Mouse (Mus musculus): ENCODE data around the gene Pax5. TPM values are rescaled to one million over a fixed set of nuclear protein-coding genes. Genes with fewer than 3 reads are reported as not detected.
"Not testable (repeated sequence)": the region's sequence is repeated elsewhere in the genome, so short reads cannot be mapped to it uniquely, and the experiment has no call there.

Pax5 gene
- not detected in 2 replicates for polyA plus RNA-seq (2014; fragmentation: Nextera tagmentation; extraction: Ambion mirVana)

DNA sequence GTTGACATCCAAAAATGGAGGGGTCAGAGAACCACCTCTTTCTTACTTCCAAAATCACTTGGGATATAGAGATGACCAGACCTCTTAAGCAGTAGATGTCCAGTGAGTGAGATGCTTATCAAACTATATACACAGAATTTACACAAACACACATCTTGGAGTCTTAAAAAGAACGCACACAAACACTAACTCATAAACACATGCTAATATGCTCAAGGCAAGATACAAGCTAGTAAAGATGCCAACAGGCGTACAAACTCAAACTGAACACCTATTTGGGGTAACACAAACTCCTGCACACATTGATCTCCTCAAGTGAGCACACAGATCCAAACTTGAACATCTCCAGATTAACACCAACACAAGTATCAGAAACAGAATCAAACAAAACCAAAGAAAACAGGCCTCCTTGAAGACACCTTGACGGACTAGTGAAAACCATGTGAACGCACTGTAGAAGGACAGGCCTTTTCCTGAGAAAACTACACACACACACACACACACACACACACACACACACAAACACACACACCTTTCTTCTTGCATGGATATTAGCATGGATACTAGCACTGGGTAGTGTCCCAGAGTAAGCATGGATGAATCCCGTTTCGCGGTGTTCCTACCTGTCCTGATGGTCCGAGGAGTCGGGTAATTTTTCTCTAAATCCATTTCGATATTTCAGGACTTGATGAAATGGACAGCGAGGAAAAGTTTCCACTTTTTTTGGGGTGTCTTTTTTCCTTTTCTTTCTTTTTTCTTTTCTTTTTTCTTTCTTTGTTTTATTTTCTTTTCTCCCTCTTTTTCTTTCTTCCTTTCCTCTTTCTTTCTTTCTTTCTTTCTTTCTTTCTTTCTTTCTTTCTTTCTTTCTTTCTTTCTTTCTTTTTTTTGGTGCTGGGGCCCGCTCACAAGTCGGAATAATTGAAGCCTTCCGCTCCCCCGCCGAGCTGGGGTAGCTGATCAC lies at the start of gene Pax5:
Gene Pax5, minus strand, starts transcription at position 748 of the 961 bp plus-strand sequence.
- H3K36me3 ChIP-seq (ENCODE audit: control insufficient read depth, insufficient read depth, low read length): no peaks in the 10 kb centered on the region
- H3K4me2 ChIP-seq (ENCODE audit: low read depth, severe bottlenecking): no peak within 1 kb of the TSS
- ATAC-seq (ENCODE audit: insufficient number of reproducible peaks, low FRiP score, low TSS enrichment, low read depth): no peak

DNA sequence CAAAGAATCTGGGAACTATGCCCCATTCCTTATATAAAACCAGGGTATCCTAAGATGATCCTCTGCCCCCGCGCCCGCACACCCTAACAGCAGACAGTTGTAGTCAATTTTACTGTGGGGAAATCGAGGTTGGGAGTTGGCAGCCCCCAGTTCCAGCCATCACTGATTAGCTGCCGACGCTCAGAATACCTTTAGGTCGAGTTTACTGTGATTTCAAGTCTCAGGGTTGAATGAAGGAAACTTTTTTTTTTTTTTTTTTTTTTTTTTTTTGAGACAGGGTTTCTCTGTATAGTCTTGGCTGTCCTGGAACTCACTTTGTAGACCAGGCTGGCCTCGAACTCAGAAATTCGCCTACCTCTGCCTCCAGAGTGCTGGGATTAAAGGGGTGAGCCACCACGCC lies 46.8 kb upstream of the Pax5 start:
- DNase-seq (ENCODE audit: low spot score); H3K27ac ChIP-seq (replicated peaks; ENCODE audit: low read depth, low read length); H3K4me1 ChIP-seq (ENCODE audit: control insufficient read depth, insufficient read depth, low read length); H3K9me3 ChIP-seq (ENCODE audit: control insufficient read depth, low read length); H3K36me3 ChIP-seq (ENCODE audit: control insufficient read depth, insufficient read depth, low read length); H3K27me3 ChIP-seq (ENCODE audit: control insufficient read depth, insufficient read depth, low read length): not testable (repeated sequence)
- ATAC-seq (ENCODE audit: insufficient number of reproducible peaks, low FRiP score, low TSS enrichment, low read depth): 0 out of 2 replicates have a peak, but pooled peaks have one; percentile 11
- Histone ChIP-seq H3K4me2 (ENCODE audit: low read depth, severe bottlenecking) (peak overlapping the region; percentile 80), H3K9ac (ENCODE audit: low read length) (peak overlapping the region; percentile 85), H3K4me3 (ENCODE audit: low read depth, low read length) (peak overlapping the region; percentile 93)
- WGBS: 7% methylated on average over 10 of the region's 10 CpGs

More for the DNA sequence above, at the start of gene Pax5:
- WGBS: 28% methylated on average over 16 of the region's 16 CpGs
- H3K9ac ChIP-seq (ENCODE audit: low read length): no peak within 1 kb of the TSS
- peaks cover 17% of the 10 kb centered on the region for H3K4me1 ChIP-seq (ENCODE audit: control insufficient read depth, insufficient read depth, low read length)
- no peak for DNase-seq (ENCODE audit: low spot score)
- no peaks in the 10 kb centered on the region for H3K9me3 ChIP-seq (ENCODE audit: control insufficient read depth, low read length)
- H3K27me3 ChIP-seq (ENCODE audit: control insufficient read depth, insufficient read depth, low read length): peaks cover 96% of the 10 kb centered on the region
- H3K4me3 ChIP-seq (ENCODE audit: low read depth, low read length): no peak within 1 kb of the TSS
- no peak within 1 kb of the TSS for H3K27ac ChIP-seq (replicated peaks; ENCODE audit: low read depth, low read length)

DNA sequence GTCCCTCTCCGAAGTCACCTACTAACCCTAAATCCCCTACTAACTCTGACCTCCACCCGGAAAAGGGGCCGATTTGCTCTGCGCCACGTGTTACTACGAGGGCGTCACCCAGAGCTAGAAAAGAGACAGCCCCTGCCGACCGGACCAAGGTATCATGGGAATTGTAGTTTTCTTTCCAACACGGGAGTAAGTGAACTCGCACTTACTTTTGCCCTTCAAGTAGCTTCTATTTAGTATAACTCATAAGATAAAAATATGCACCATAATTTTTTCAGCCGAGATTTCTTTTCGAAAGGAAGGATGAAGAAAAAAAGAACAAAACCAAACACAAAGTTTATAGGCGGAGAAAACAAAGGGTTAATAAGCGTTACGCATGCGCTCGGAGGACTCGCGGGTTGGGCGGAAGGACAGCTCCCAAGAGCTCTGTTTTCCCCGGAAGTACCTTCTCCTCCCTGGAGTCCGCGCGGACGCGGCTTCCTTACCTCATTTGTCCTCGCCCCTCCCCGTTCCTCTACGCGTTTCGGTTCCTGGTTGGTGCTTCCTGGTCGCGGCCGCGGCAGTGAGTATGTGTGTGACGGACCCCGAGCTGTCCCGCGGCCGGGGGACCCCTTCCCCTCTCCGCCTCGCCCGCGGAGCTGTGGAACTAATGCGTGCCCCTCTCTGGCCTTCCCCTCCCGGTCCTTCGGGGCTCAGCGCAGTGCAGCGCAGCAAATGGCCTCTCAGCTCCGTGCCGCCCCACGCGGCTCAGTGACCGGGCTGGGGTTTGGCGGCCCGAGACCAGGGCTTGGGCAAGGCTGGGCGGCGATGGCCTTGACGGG lies 46.1 kb upstream of the Pax5 start:
- no peaks in the 10 kb centered on the region for H3K36me3 ChIP-seq (ENCODE audit: control insufficient read depth, insufficient read depth, low read length)
- under 1% methylated on average over 60 of the region's 60 CpGs for WGBS

DNA sequence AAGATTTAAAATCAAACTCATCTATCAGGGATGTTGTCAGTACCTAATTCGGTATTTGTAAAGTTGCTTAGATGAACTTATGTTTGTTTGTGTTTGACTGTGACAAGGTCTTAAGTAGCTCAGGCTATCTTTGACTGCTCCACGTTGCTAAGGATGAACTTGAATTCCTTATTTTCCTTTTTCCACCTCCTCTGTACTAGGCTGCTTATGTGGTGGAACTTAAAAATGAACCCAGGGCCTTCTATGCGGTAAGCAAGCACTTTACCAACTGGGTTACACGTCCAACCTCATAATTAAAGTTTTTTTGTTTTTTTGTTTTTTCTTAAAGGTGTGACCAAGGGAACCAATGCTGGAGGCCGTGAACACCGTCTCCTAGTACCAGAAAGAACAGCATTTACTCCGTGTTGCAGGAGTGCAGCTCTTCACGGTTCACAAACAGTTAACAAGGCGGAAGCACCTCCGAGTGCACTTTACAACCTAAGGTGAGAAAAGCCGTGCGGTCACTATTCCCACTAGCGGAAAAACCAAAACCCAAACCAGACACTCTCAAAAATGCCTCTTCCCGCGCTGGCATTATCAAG lies 45.4 kb upstream of the Pax5 start, which contains the start of gene Zcchc7:
Gene Zcchc7, plus strand, starts transcription at position 325 of the 581 bp plus-strand sequence.
- H3K4me1 ChIP-seq (ENCODE audit: control insufficient read depth, insufficient read depth, low read length): no peaks in the 10 kb centered on the region
- H3K4me2 ChIP-seq (ENCODE audit: low read depth, severe bottlenecking): peak within 1 kb of the TSS; percentile 80
- ATAC-seq (ENCODE audit: insufficient number of reproducible peaks, low FRiP score, low TSS enrichment, low read depth) (peak; percentile 23; the same call in 1 of the 2 replicates), DNase-seq (ENCODE audit: low spot score) (no peak)
- H3K36me3 ChIP-seq (ENCODE audit: control insufficient read depth, insufficient read depth, low read length): no peaks in the 10 kb centered on the region
- H3K27me3 ChIP-seq (ENCODE audit: control insufficient read depth, insufficient read depth, low read length): no peaks in the 10 kb centered on the region
- H3K4me3 ChIP-seq (ENCODE audit: low read depth, low read length): peak within 1 kb of the TSS; percentile 93
- H3K9me3 ChIP-seq (ENCODE audit: control insufficient read depth, low read length): no peaks in the 10 kb centered on the region
- H3K27ac ChIP-seq (replicated peaks; ENCODE audit: low read depth, low read length): peak within 1 kb of the TSS; percentile 72
- H3K9ac ChIP-seq (ENCODE audit: low read length): peak within 1 kb of the TSS; percentile 85
- 4% methylated on average over 15 of the region's 15 CpGs for WGBS

More for the DNA sequence above, 46.1 kb upstream of the Pax5 start:
- Histone ChIP-seq H3K9ac (ENCODE audit: low read length) (peak overlapping the region; percentile 85), H3K4me1 (ENCODE audit: control insufficient read depth, insufficient read depth, low read length) (no peaks in the 10 kb centered on the region), H3K4me3 (ENCODE audit: low read depth, low read length) (peak overlapping the region; percentile 93), H3K4me2 (ENCODE audit: low read depth, severe bottlenecking) (peak overlapping the region; percentile 80), H3K27ac (replicated peaks; ENCODE audit: low read depth, low read length) (peak overlapping the region; percentile 72), H3K27me3 (ENCODE audit: control insufficient read depth, insufficient read depth, low read length) (no peaks in the 10 kb centered on the region), H3K9me3 (ENCODE audit: control insufficient read depth, low read length) (no peaks in the 10 kb centered on the region)
- peak; percentile 97 for ATAC-seq (ENCODE audit: insufficient number of reproducible peaks, low FRiP score, low TSS enrichment, low read depth)
- DNase-seq (ENCODE audit: low spot score): peak; percentile 92

DNA sequence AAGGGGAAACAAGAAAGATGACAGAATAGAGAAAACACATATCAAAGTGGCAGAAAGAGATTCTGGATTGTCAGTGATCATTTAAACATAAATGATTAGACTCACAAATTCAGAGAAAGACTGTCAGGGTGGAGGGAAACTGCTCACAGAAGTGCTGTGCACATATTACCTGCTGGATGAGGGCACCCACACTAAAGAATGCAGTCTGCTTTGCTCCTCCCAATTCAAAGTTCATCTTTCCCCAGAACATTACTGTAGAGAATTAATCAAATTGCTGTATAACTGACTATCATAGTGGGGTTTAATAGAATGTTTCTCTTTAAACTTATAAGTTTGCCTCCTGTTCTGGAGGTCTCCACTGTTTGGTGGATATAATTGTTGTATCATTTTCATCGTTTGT lies 30.2 kb upstream of the Pax5 start:
- no peak overlapping the region for H3K4me2 ChIP-seq (ENCODE audit: low read depth, severe bottlenecking)
- no peak overlapping the region for H3K27ac ChIP-seq (replicated peaks; ENCODE audit: low read depth, low read length)
- H3K4me3 ChIP-seq (ENCODE audit: low read depth, low read length): no peak overlapping the region
- no peak overlapping the region for H3K9ac ChIP-seq (ENCODE audit: low read length)
- no peaks in the 10 kb centered on the region for H3K4me1 ChIP-seq (ENCODE audit: control insufficient read depth, insufficient read depth, low read length)
- no peaks in the 10 kb centered on the region for H3K36me3 ChIP-seq (ENCODE audit: control insufficient read depth, insufficient read depth, low read length)
- no peaks in the 10 kb centered on the region for H3K9me3 ChIP-seq (ENCODE audit: control insufficient read depth, low read length)
- 70% methylated on average over 1 of the region's 1 CpGs for WGBS
- no peaks in the 10 kb centered on the region for H3K27me3 ChIP-seq (ENCODE audit: control insufficient read depth, insufficient read depth, low read length)
- ATAC-seq (ENCODE audit: insufficient number of reproducible peaks, low FRiP score, low TSS enrichment, low read depth) (no peak), DNase-seq (ENCODE audit: low spot score) (no peak)

DNA sequence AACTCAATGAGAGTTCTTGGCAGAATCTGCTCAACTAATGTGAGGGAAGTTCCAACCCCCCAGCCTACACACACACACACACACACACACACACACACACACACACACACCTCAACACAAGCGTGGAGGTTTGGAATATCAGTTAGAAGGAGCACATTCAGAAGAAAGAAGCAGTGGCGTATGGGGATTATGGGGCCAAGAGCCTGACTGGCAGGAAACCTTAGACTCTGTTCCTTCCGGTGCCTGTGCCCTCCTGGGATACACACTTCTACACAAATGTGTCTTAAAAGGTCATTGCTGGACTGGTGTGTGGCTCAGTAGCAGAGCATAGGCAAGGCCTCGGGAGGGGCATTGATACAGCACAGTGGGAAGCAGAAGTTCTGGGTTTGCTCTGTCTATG lies 10.9 kb upstream of the Pax5 start:
- H3K4me3 ChIP-seq (ENCODE audit: low read depth, low read length): no peak overlapping the region
- no peak for ATAC-seq (ENCODE audit: insufficient number of reproducible peaks, low FRiP score, low TSS enrichment, low read depth)
- no peak overlapping the region for H3K4me2 ChIP-seq (ENCODE audit: low read depth, severe bottlenecking)
- 88% methylated on average over 4 of the region's 4 CpGs for WGBS
- H3K36me3 ChIP-seq (ENCODE audit: control insufficient read depth, insufficient read depth, low read length): no peaks in the 10 kb centered on the region
- H3K4me1 ChIP-seq (ENCODE audit: control insufficient read depth, insufficient read depth, low read length): no peaks in the 10 kb centered on the region
- H3K9me3 ChIP-seq (ENCODE audit: control insufficient read depth, low read length): no peaks in the 10 kb centered on the region
- no peak overlapping the region for H3K9ac ChIP-seq (ENCODE audit: low read length)
- DNase-seq (ENCODE audit: low spot score): peak; percentile 15
- no peak overlapping the region for H3K27ac ChIP-seq (replicated peaks; ENCODE audit: low read depth, low read length)
- peaks cover 26% of the 10 kb centered on the region for H3K27me3 ChIP-seq (ENCODE audit: control insufficient read depth, insufficient read depth, low read length)

DNA sequence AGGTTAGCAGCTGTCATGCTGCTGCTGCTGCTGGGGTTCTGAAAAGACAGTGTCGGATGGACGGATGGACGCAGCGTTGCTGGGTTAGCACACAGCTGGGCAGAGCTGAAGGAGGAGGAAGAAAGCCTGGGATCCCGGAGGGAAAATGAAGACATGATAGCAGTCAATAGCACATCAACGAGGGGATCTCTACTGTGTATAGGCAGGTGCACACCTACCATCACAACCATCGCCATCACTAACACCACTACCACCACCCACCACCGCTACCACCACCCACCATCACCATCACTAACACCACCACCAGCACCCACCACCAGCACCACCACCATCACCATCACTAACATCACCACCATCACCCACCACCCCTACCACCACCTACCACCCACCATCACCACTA lies 9.8 kb upstream of the Pax5 start:
- H3K9me3 ChIP-seq (ENCODE audit: control insufficient read depth, low read length): no peaks in the 10 kb centered on the region
- no peaks in the 10 kb centered on the region for H3K36me3 ChIP-seq (ENCODE audit: control insufficient read depth, insufficient read depth, low read length)
- H3K27me3 ChIP-seq (ENCODE audit: control insufficient read depth, insufficient read depth, low read length): peaks cover 31% of the 10 kb centered on the region
- no peak for ATAC-seq (ENCODE audit: insufficient number of reproducible peaks, low FRiP score, low TSS enrichment, low read depth)
- no peak overlapping the region for H3K27ac ChIP-seq (replicated peaks; ENCODE audit: low read depth, low read length)
- no peak overlapping the region for H3K4me2 ChIP-seq (ENCODE audit: low read depth, severe bottlenecking)
- H3K9ac ChIP-seq (ENCODE audit: low read length): no peak overlapping the region
- no peaks in the 10 kb centered on the region for H3K4me1 ChIP-seq (ENCODE audit: control insufficient read depth, insufficient read depth, low read length)
- WGBS: 93% methylated on average over 7 of the region's 8 CpGs
- no peak overlapping the region for H3K4me3 ChIP-seq (ENCODE audit: low read depth, low read length)
- DNase-seq (ENCODE audit: low spot score): no peak

DNA sequence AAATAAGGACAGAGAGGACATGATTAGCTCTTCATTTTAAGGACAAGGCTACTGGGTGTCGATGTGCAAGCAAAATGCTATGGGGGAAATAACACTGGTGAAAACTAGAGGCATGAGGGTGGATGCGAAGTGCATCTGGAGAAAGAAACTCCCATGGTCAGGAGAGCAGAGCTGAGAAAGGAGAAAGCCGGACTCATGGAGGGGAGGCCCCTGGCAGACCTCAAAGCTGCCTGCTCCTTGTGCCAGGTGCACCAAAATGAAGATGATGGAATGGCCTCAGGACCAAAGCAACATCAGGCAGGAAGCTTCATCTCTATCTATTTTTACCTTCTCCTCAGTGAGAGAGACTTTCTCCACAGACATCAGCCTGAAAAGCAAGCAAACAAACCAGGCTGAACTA lies 7.4 kb upstream of the Pax5 start:
- DNase-seq (ENCODE audit: low spot score): no peak
- H3K4me1 ChIP-seq (ENCODE audit: control insufficient read depth, insufficient read depth, low read length): peaks cover 13% of the 10 kb centered on the region
- no peak for ATAC-seq (ENCODE audit: insufficient number of reproducible peaks, low FRiP score, low TSS enrichment, low read depth)
- H3K4me2 ChIP-seq (ENCODE audit: low read depth, severe bottlenecking): no peak overlapping the region
- no peak overlapping the region for H3K27ac ChIP-seq (replicated peaks; ENCODE audit: low read depth, low read length)
- WGBS: 74% methylated on average over 3 of the region's 3 CpGs
- H3K9me3 ChIP-seq (ENCODE audit: control insufficient read depth, low read length): no peaks in the 10 kb centered on the region
- no peaks in the 10 kb centered on the region for H3K36me3 ChIP-seq (ENCODE audit: control insufficient read depth, insufficient read depth, low read length)
- H3K27me3 ChIP-seq (ENCODE audit: control insufficient read depth, insufficient read depth, low read length): peaks cover 55% of the 10 kb centered on the region
- no peak overlapping the region for H3K9ac ChIP-seq (ENCODE audit: low read length)
- no peak overlapping the region for H3K4me3 ChIP-seq (ENCODE audit: low read depth, low read length)

Data from limb, embryonic 11.5 days (tissue).